10 mouse cellular contexts compared by ENCODE assay signal in the genomic region with DNA sequence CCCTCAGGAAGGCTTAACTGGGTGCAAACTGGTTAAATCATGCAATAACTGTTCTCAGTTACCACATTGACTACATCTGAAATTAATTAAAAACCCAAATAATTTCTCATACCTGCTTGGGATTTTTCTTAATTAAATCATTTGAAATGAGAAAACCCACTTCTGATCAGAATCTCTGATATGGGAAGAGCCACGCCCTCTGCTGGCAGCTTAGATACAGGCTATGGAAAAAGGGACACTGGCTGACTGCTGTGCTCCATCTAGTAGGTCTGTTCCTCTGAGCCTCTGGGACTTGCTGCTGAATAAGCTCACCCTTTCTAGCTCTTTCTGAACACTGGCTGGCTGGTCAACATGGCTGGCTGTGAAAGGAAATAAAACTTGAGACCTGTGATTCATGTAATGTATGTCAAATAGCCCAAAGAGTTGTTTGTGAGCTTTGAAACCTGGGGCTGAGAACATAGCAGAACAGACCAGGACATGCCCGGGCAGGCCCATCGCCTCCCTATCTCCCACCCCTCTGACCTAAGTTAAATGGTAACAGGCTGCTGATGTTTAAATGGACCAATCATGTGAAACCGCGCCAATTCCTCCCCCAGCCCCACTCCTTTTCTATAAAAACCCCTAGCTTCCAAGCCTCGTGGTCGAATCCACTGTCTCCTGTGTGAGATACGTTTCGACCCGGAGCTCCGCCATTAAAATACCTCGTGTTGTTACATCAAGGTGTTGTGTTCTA. TPM values are rescaled to one million over a fixed set of nuclear protein-coding genes. Genes with fewer than 3 reads are reported as not detected.
DNase-seq lines count a peak whose midpoint lies in the region; ATAC-seq and TF ChIP-seq lines count a peak whose summit lies in the region.
"Not testable (repeated sequence)": the region's sequence is repeated elsewhere in the genome, so short reads cannot be mapped to it uniquely, and the experiment has no call there.
"Had no signal": no experiment of that assay in that cellular context is flagged by ENCODE, and none has a peak within 500 bp of the region (broad histone marks: within the 10 kb centered on the region; RNA-seq: fewer than 3 reads in every experiment).

No protein-coding gene starts in this region.

- dilution Hi-C loops in CH12.LX (cut with MboI; ENCODE audit: extremely low pct_ligation_motif_present, extremely low pct_unique_long_range_greater_than_20kb, low sequenced_read_pairs) = not testable (repeated sequence)

- H3K36me3 ChIP-seq in CH12.LX (replicated peaks in 1 of 2; ENCODE audit: control insufficient read depth in 1 of 2, insufficient read depth in 1 of 2, low read length in 1 of 2) (peaks cover 5 to 15% of the 10 kb centered on the region in 2 experiments), macrophage (ENCODE audit: inconsistent target) (peaks cover 11% of the 10 kb centered on the region; the same call in 1 of the 2 replicates)
- not testable (repeated sequence) for H3K36me3 ChIP-seq in kidney, embryonic 15.5 days; stomach, postnatal 0 days (ENCODE audit: control insufficient read depth, insufficient read depth, low read length)

- H3K27ac ChIP-seq in CH12.LX (ENCODE audit: insufficient read depth, low read depth) (peak overlapping the region; percentile 90), macrophage (0 out of 2 replicates have a peak overlapping the region, but pooled peaks have one; percentile 12)
- H3K27ac ChIP-seq in gastrocnemius, adult 2 months; stomach, postnatal 0 days (replicated peaks): not testable (repeated sequence)
- H3K27ac ChIP-seq in kidney, embryonic 15.5 days = 0 out of 2 replicates have a peak overlapping the region, but pooled peaks have one; percentile 48

- TF ChIP-seq POLR2A in CH12.LX (IDR thresholded peaks at IDR 0.05; ENCODE audit: low read depth, low read length) = peak; percentile 53; the same call in 1 of the 2 replicates

- H3K9me3 ChIP-seq in CH12.LX (replicated peaks; ENCODE audit: low read length); kidney, embryonic 15.5 days (replicated peaks); stomach, postnatal 0 days (ENCODE audit: control insufficient read depth, low read length): not testable (repeated sequence)

- intact Hi-C loops in gastrocnemius, adult 2 months (cut with DNase I); left cerebral cortex, postnatal 14 days (cut with DNase I): not testable (repeated sequence)

- not testable (repeated sequence) for ATAC-seq in kidney, embryonic 15.5 days (replicated peaks; ENCODE audit: low FRiP score); stomach, postnatal 0 days (ENCODE audit: low FRiP score, low TSS enrichment)

- WGBS in kidney, embryonic 15.5 days = 54% methylated on average over 6 of the region's 12 CpGs
- 65% methylated on average over 3 of the region's 12 CpGs for WGBS in macrophage (ENCODE audit: missing documents)
- WGBS in stomach, postnatal 0 days = 70% methylated on average over 5 of the region's 12 CpGs

- in situ Hi-C loops in CH12.LX (cut with MboI; ENCODE audit: low pct_ligation_motif_present, low pct_unique_long_range_greater_than_20kb, low sequenced_read_pairs) = not testable (repeated sequence)

- H3K9ac ChIP-seq in CH12.LX (ENCODE audit: insufficient read depth, low read depth) = peak overlapping the region; percentile 23; the same call in 1 of the 2 replicates
- not testable (repeated sequence) for H3K9ac ChIP-seq in kidney, embryonic 15.5 days
- H3K9ac ChIP-seq in stomach, postnatal 0 days (ENCODE audit: low read length) = 0 out of 2 replicates have a peak overlapping the region, but pooled peaks have one; percentile 8

- peak; percentile 34 to 73; a peak in 3 of 4 replicates for TF ChIP-seq CTCF in CH12.LX (conservative IDR thresholded peaks at IDR 0.05 in 1 of 2, IDR thresholded peaks at IDR 0.05 in 1 of 2; ENCODE audit: low read depth in 2 of 2, low read length in 2 of 2)
- TF ChIP-seq CTCF in gastrocnemius, adult 2 months (IDR thresholded peaks at IDR 0.05) = peak; percentile 70
- peak; percentile 66 for TF ChIP-seq CTCF in stomach, postnatal 0 days (IDR thresholded peaks at IDR 0.05; ENCODE audit: low read depth)

- not testable (repeated sequence) for H3K4me3 ChIP-seq in CH12.LX (replicated peaks in 1 of 3; ENCODE audit: low read depth in 2 of 3, low read length in 2 of 3, poor library complexity in 1 of 3); gastrocnemius, adult 2 months; kidney, embryonic 15.5 days (replicated peaks); macrophage (ENCODE audit: inconsistent target); stomach, postnatal 0 days (ENCODE audit: low read depth, low read length)

- H3K79me2 ChIP-seq in CH12.LX (replicated peaks; ENCODE audit: control insufficient read depth, extremely low read depth, insufficient read depth, poor library complexity, severe bottlenecking) = not testable (repeated sequence)
- peaks cover 16% of the 10 kb centered on the region for H3K79me2 ChIP-seq in macrophage (ENCODE audit: inconsistent target)

- peak; percentile 48; the same call in 1 of the 2 replicates for TF ChIP-seq EP300 in CH12.LX (IDR thresholded peaks at IDR 0.05; ENCODE audit: low read length)
- TF ChIP-seq EP300 in stomach, postnatal 0 days (optimal IDR thresholded peaks at IDR 0.05) = not testable (repeated sequence)

- H3K4me2 ChIP-seq in CH12.LX (ENCODE audit: insufficient read depth, low read depth, poor library complexity, severe bottlenecking); kidney, embryonic 15.5 days; stomach, postnatal 0 days (replicated peaks; ENCODE audit: low read depth): not testable (repeated sequence)

- not testable (repeated sequence) for H3K27me3 ChIP-seq in CH12.LX (replicated peaks); stomach, postnatal 0 days (ENCODE audit: control insufficient read depth, insufficient read depth, low read length)
- peaks cover 13% of the 10 kb centered on the region for H3K27me3 ChIP-seq in kidney, embryonic 15.5 days

- H3K4me1 ChIP-seq in CH12.LX (ENCODE audit: control insufficient read depth in 1 of 2, insufficient read depth in 2 of 2) = peaks cover 38 to 82% of the 10 kb centered on the region in 2 experiments
- H3K4me1 ChIP-seq in kidney, embryonic 15.5 days = peaks cover 45% of the 10 kb centered on the region
- not testable (repeated sequence) for H3K4me1 ChIP-seq in stomach, postnatal 0 days (replicated peaks; ENCODE audit: control insufficient read depth, insufficient read depth)

- TF ChIP-seq RAD21 in CH12.LX (IDR thresholded peaks at IDR 0.05; ENCODE audit: low read depth, low read length) = peak; percentile 3

- DNase-seq in CH12.LX (ENCODE audit: extremely low read depth) = peak; percentile 84
- DNase-seq in adrenal gland, postnatal 10 days = peak; percentile 49
- DNase-seq in cerebellum, adult 9-11 months = peak; percentile 70
- DNase-seq in gastrocnemius, adult 2 months = peak; percentile 43
- peak; percentile 35 to 52 for DNase-seq in left cerebral cortex, postnatal 14 days (ENCODE audit: low spot score in 2 of 2)
- DNase-seq in stomach, postnatal 0 days (ENCODE audit: low spot score) = not testable (repeated sequence)

RNA-seq across cellular contexts. Expression of a gene that starts 5.4 kb away (rescaled TPM):
- not detected in 2 replicates for total RNA-seq in CH12.LX (2012; rRNA removed)
- total RNA-seq in CH12.LX (2014; rRNA removed) = not detected in 2 replicates
- polyA plus RNA-seq in CH12.LX (2012; ENCODE audit: insufficient read length, low read depth) = not detected in 2 replicates
- under 1 TPM; 0.15 to 0.42 TPM for total RNA-seq in adrenal gland, postnatal 10 days (2021)
- not detected for total RNA-seq in gastrocnemius, adult 2 months (2021)
- polyA plus RNA-seq in kidney, embryonic 15.5 days (2015; fragmentation: Nextera tagmentation; extraction: Ambion mirVana) = 0.52 and 1.2 TPM in 2 replicates
- total RNA-seq in left cerebral cortex, postnatal 14 days (2021) = not detected
- 1 to 10 TPM in 13 of 26 experiments, under 1 TPM in 5, not detected in 8; 0.25 to 9.9 (median 5.7) TPM for total RNA-seq in macrophage (2018; cell fraction: chromatin; rRNA removed)
- under 1 TPM in 14 of 26 experiments, not detected in 12; 0.05 to 0.75 (median 0.41) TPM for total RNA-seq in macrophage (2018; cell fraction: cytosol; rRNA removed)
- total RNA-seq in macrophage (2018; cell fraction: nucleus; rRNA removed) = 1 to 10 TPM in 14 of 26 experiments, under 1 TPM in 5, not detected in 7; 0.36 to 6.2 (median 3.3) TPM
- 0.12 to 0.17 TPM in 2 of 3 replicates, not detected in the other for polyA plus RNA-seq in macrophage (2018)
- 0.29 and 0.46 TPM in 2 replicates for polyA plus RNA-seq in stomach, postnatal 0 days (2015; fragmentation: Nextera tagmentation; extraction: Ambion mirVana)
- total RNA-seq: layer of hippocampus, postnatal 14 days had no signal

RNA-seq across cellular contexts. Expression of a gene that starts 6.4 kb away (rescaled TPM):
- total RNA-seq in CH12.LX (2012; rRNA removed) = 404 and 424 TPM in 2 replicates
- total RNA-seq in CH12.LX (2014; rRNA removed) = 304 and 321 TPM in 2 replicates
- polyA plus RNA-seq in CH12.LX (2012; ENCODE audit: insufficient read length, low read depth) = 214 and 243 TPM in 2 replicates
- 10 to 100 TPM; 34.5 to 37.3 TPM for total RNA-seq in adrenal gland, postnatal 10 days (2021)
- total RNA-seq in gastrocnemius, adult 2 months (2021) = 1 to 10 TPM; 4.3 to 8.3 TPM
- polyA plus RNA-seq in kidney, embryonic 15.5 days (2015; fragmentation: Nextera tagmentation; extraction: Ambion mirVana) = 50.2 and 53.0 TPM in 2 replicates
- 1 to 10 TPM; 2.8 to 4.2 TPM for total RNA-seq in left cerebral cortex, postnatal 14 days (2021)
- 100 to 1,000 TPM in 14 of 26 experiments, 10 to 100 TPM in 12; 16.8 to 259 (median 148) TPM for total RNA-seq in macrophage (2018; cell fraction: chromatin; rRNA removed)
- total RNA-seq in macrophage (2018; cell fraction: cytosol; rRNA removed) = 1,000 to 10,000 TPM in 13 of 26 experiments, 100 to 1,000 TPM in 13; 388 to 2,554 (median 1,070) TPM
- 1,000 to 10,000 TPM in 8 of 26 experiments, 100 to 1,000 TPM in 17, 10 to 100 TPM in 1; 94.8 to 1,428 (median 310) TPM for total RNA-seq in macrophage (2018; cell fraction: nucleus; rRNA removed)
- 155 to 1,074 TPM (median 938 TPM) in 3 replicates for polyA plus RNA-seq in macrophage (2018)
- 32.8 and 34.2 TPM in 2 replicates for polyA plus RNA-seq in stomach, postnatal 0 days (2015; fragmentation: Nextera tagmentation; extraction: Ambion mirVana)

RNA-seq across cellular contexts. Expression of a gene that starts 11.8 kb away (rescaled TPM):
- total RNA-seq in CH12.LX (2012; rRNA removed) (113 and 128 TPM in 2 replicates), CH12.LX (2014; rRNA removed) (149 and 157 TPM in 2 replicates)
- polyA plus RNA-seq in CH12.LX (2012; ENCODE audit: insufficient read length, low read depth) (80.5 and 82.1 TPM in 2 replicates), macrophage (2018) (30.1 to 92.7 TPM (median 76.2 TPM) in 3 replicates)
- total RNA-seq in adrenal gland, postnatal 10 days (2021) = 10 to 100 TPM; 61.9 to 63.5 TPM
- total RNA-seq in gastrocnemius, adult 2 months (2021) = 10 to 100 TPM; 21.5 to 27.7 TPM
- polyA plus RNA-seq in kidney, embryonic 15.5 days (2015; fragmentation: Nextera tagmentation; extraction: Ambion mirVana) = 98.3 and 99.8 TPM in 2 replicates
- 10 to 100 TPM; 32.9 to 38.5 TPM for total RNA-seq in left cerebral cortex, postnatal 14 days (2021)
- total RNA-seq in macrophage (2018; cell fraction: chromatin; rRNA removed) = 100 to 1,000 TPM in 10 of 26 experiments, 10 to 100 TPM in 16; 13.0 to 161 (median 84.1) TPM
- total RNA-seq in macrophage (2018; cell fraction: cytosol; rRNA removed) = 10 to 100 TPM; 49.1 to 87.5 (median 76.8) TPM
- total RNA-seq in macrophage (2018; cell fraction: nucleus; rRNA removed) = 100 to 1,000 TPM in 1 of 26 experiments, 10 to 100 TPM in 25; 19.3 to 101 (median 60.5) TPM
- 103 TPM in 2 replicates for polyA plus RNA-seq in stomach, postnatal 0 days (2015; fragmentation: Nextera tagmentation; extraction: Ambion mirVana)

RNA-seq across cellular contexts. Expression of a gene that starts 19.3 kb away (rescaled TPM):
- total RNA-seq in CH12.LX (2012; rRNA removed) (0.04 TPM in 1 of 2 replicates, not detected in the other), CH12.LX (2014; rRNA removed) (not detected in 2 replicates)
- polyA plus RNA-seq in CH12.LX (2012; ENCODE audit: insufficient read length, low read depth) (0.27 and 0.37 TPM in 2 replicates), macrophage (2018) (0.28 to 0.96 TPM in 2 of 3 replicates, not detected in the other)
- total RNA-seq in adrenal gland, postnatal 10 days (2021) = 100 to 1,000 TPM in 1 of 2 experiments, 10 to 100 TPM in 1; 95.1 to 101 TPM
- total RNA-seq in gastrocnemius, adult 2 months (2021) = 10 to 100 TPM in 1 of 2 experiments, 1 to 10 TPM in 1; 9.3 to 11.6 TPM
- 136 and 143 TPM in 2 replicates for polyA plus RNA-seq in kidney, embryonic 15.5 days (2015; fragmentation: Nextera tagmentation; extraction: Ambion mirVana)
- total RNA-seq in left cerebral cortex, postnatal 14 days (2021) = 1 to 10 TPM; 6.6 to 7.6 TPM
- not detected for total RNA-seq in macrophage (2018; cell fraction: chromatin; rRNA removed)
- total RNA-seq in macrophage (2018; cell fraction: cytosol; rRNA removed) = under 1 TPM in 13 of 26 experiments, not detected in 13; 0.03 to 0.30 (median 0.09) TPM
- not detected for total RNA-seq in macrophage (2018; cell fraction: nucleus; rRNA removed)
- 56.3 and 60.9 TPM in 2 replicates for polyA plus RNA-seq in stomach, postnatal 0 days (2015; fragmentation: Nextera tagmentation; extraction: Ambion mirVana)

RNA-seq across cellular contexts. Expression of a gene that starts 27.8 kb away (rescaled TPM):
- total RNA-seq in CH12.LX (2012; rRNA removed) = 0.21 and 0.51 TPM in 2 replicates
- total RNA-seq in CH12.LX (2014; rRNA removed) = not detected in 2 replicates
- not detected in 2 replicates for polyA plus RNA-seq in CH12.LX (2012; ENCODE audit: insufficient read length, low read depth)
- total RNA-seq in adrenal gland, postnatal 10 days (2021) = 1 to 10 TPM; 1.7 to 3.5 TPM
- not detected for total RNA-seq in gastrocnemius, adult 2 months (2021)
- 10.6 and 12.8 TPM in 2 replicates for polyA plus RNA-seq in kidney, embryonic 15.5 days (2015; fragmentation: Nextera tagmentation; extraction: Ambion mirVana)
- under 1 TPM in 1 of 2 experiments, not detected in 1; 0.22 TPM for total RNA-seq in left cerebral cortex, postnatal 14 days (2021)
- total RNA-seq in macrophage (2018; cell fraction: chromatin; rRNA removed) = 1 to 10 TPM in 10 of 26 experiments, under 1 TPM in 9, not detected in 7; 0.58 to 2.4 (median 1.0) TPM
- 10 to 100 TPM in 4 of 26 experiments, 1 to 10 TPM in 22; 5.0 to 13.4 (median 8.5) TPM for total RNA-seq in macrophage (2018; cell fraction: cytosol; rRNA removed)
- 10 to 100 TPM in 3 of 26 experiments, 1 to 10 TPM in 23; 1.8 to 11.6 (median 6.1) TPM for total RNA-seq in macrophage (2018; cell fraction: nucleus; rRNA removed)
- 3.2 to 9.9 TPM (median 8.7 TPM) in 3 replicates for polyA plus RNA-seq in macrophage (2018)
- 1.0 and 1.4 TPM in 2 replicates for polyA plus RNA-seq in stomach, postnatal 0 days (2015; fragmentation: Nextera tagmentation; extraction: Ambion mirVana)
- polyA plus RNA-seq: forebrain, embryonic 13.5 days had no signal

Comparison
In these comparisons a context has a peak if more than half of its experiments do, and no peak if none do; other contexts are left out.
1. RNA of a gene that starts 6.4 kb away (total RNA-seq): 304 to 424 TPM in CH12.LX; 34.5 to 37.3 TPM in adrenal gland, postnatal 10 days, 4.3 to 8.3 TPM in gastrocnemius, adult 2 months and 2.8 to 4.2 TPM in left cerebral cortex, postnatal 14 days; every median in the first group is over 4 times any median in the second.
2. Peak in every context shown above with its lines, with median percentiles within 50 percentile points of each other: CTCF ChIP-seq.